Mouse (Mus musculus): ENCODE measurements around the gene Gmnn. TPM values are rescaled to one million over a fixed set of nuclear protein-coding genes. Genes with fewer than 3 reads are reported as not detected.

Gmnn gene
- polyA plus RNA-seq (2015; fragmentation: Nextera tagmentation; extraction: Ambion mirVana): 26.3 and 26.7 TPM in 2 replicates

- under 1% methylated on average over 79 of the region's 79 CpGs for WGBS
- peaks cover 16% of the 10 kb centered on the region for H3K4me1 ChIP-seq (replicated peaks)
- H3K4me3 ChIP-seq: peak within 1 kb of the TSS; percentile 96
- ATAC-seq (ENCODE audit: low read depth): peak; percentile 99
- H3K36me3 ChIP-seq: no peaks in the 10 kb centered on the region
- H3K4me2 ChIP-seq: peak within 1 kb of the TSS; percentile 69
- H3K9ac ChIP-seq: peak within 1 kb of the TSS; percentile 70
- peak within 1 kb of the TSS; percentile 74 for H3K27ac ChIP-seq (replicated peaks)
- no peaks in the 10 kb centered on the region for H3K27me3 ChIP-seq
- no peaks in the 10 kb centered on the region for H3K9me3 ChIP-seq
Observed at GRCm38 (mm10) chr13:24761403-24762227, at the start of gene Gmnn. Gene Gmnn, minus strand, starts transcription at chr13:24761923.

- H3K27me3 ChIP-seq: no peaks in the 10 kb centered on the region
- H3K4me3 ChIP-seq: no peak overlapping the region
- no peaks in the 10 kb centered on the region for H3K9me3 ChIP-seq
- H3K4me1 ChIP-seq (replicated peaks): peaks cover 34% of the 10 kb centered on the region
- H3K36me3 ChIP-seq: peaks cover 52% of the 10 kb centered on the region
- H3K4me2 ChIP-seq: no peak overlapping the region
- no peak for ATAC-seq (ENCODE audit: low read depth)
- no peak overlapping the region for H3K27ac ChIP-seq (replicated peaks)
- H3K9ac ChIP-seq: no peak overlapping the region
Observed at GRCm38 (mm10) chr13:24806079-24806478, 44.4 kb upstream of the Gmnn start.

- Histone ChIP-seq H3K4me2 (peak overlapping the region; percentile 89), H3K27me3 (no peaks in the 10 kb centered on the region), H3K9ac (peak overlapping the region; percentile 96), H3K27ac (replicated peaks) (no peak overlapping the region), H3K9me3 (no peaks in the 10 kb centered on the region), H3K36me3 (peaks cover 26% of the 10 kb centered on the region), H3K4me3 (peak overlapping the region; percentile 98), H3K4me1 (replicated peaks) (peaks cover 39% of the 10 kb centered on the region)
- ATAC-seq (ENCODE audit: low read depth): no peak
- 23% methylated on average over 2 of the region's 2 CpGs for WGBS
Observed at GRCm38 (mm10) chr13:24803196-24803595, 41.5 kb upstream of the Gmnn start.

DNA sequence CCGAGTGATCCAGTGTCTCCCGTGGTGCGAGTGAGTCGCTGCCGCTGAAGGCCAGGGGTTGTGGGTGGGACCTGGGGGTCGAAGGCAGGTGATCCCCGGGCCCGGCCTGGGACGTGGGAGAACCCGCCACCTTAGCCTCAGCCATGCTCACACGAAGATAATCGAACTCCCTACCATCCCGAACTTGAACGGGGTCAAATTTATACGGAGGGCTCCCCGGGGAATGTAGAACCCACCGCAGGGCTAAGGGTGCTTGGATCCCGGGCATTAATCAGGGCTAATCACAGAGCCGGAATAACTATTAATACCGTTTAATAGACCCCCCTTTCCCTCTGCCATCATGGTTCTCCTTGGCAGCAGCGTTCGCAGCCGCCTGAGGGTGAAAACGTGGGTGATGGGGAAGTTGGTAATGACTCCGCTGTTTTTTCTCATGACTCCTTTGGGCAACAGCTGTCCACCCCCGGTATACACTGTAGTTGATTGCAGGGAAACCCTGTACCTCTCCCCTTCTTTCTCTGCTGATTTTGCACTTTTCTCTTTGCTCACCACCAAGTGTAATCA is 40.5 kb upstream of the Gmnn start:
- Histone ChIP-seq H3K9me3 (no peaks in the 10 kb centered on the region), H3K27me3 (no peaks in the 10 kb centered on the region), H3K4me2 (peak overlapping the region; percentile 89), H3K27ac (replicated peaks) (peak overlapping the region; percentile 99), H3K4me1 (replicated peaks) (peaks cover 39% of the 10 kb centered on the region), H3K36me3 (peaks cover 16% of the 10 kb centered on the region), H3K9ac (peak overlapping the region; percentile 96), H3K4me3 (peak overlapping the region; percentile 98)
- under 1% methylated on average over 26 of the region's 26 CpGs for WGBS
- ATAC-seq (ENCODE audit: low read depth): no peak

DNA sequence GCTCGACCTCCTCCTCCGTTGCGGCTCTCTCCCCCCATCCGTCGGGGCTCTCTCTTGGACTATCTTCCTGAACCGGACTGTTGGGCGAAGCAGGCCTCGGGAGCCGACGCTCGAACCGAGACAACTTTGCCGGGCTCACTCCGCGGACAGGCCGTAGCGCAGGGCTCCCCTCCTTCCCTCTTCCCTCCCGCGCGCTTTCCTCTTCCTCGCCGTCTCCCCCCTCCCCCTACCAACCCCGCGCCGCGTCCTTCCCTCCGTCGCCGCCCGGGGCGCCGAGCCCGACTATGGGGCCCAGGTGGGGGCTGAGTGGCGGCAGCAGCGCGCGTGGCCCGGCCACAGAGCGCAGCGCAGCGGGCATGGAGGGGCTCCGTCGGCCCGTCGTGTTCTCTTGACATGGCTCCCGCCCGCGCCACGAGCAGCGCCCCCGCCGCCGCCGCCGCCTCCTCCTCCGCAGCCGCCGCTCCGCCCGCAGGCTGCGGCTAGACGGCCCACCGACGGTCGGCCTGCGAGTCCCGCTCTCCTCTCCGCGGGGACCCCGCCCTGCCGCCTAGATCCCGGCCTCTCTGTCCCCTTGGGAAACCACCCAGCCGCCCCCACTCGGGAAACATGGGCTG is 39.7 kb upstream of the Gmnn start, which contains the start of gene BC005537:
Gene BC005537, plus strand, starts transcription at position 350 of the 614 bp plus-strand sequence.
- Histone ChIP-seq H3K9ac (peak within 1 kb of the TSS; percentile 96), H3K4me2 (peak within 1 kb of the TSS; percentile 89), H3K4me3 (peak within 1 kb of the TSS; percentile 98), H3K9me3 (no peaks in the 10 kb centered on the region), H3K27me3 (no peaks in the 10 kb centered on the region), H3K27ac (replicated peaks) (peak within 1 kb of the TSS; percentile 99), H3K36me3 (peaks cover 13% of the 10 kb centered on the region), H3K4me1 (replicated peaks) (peaks cover 39% of the 10 kb centered on the region)
- peak; percentile 68 for ATAC-seq (ENCODE audit: low read depth)
- WGBS: under 1% methylated on average over 74 of the region's 74 CpGs

- Histone ChIP-seq H3K4me2 (peak overlapping the region; percentile 89), H3K4me1 (replicated peaks) (peaks cover 39% of the 10 kb centered on the region), H3K36me3 (peaks cover 9% of the 10 kb centered on the region), H3K4me3 (peak overlapping the region; percentile 98), H3K9ac (peak overlapping the region; percentile 96), H3K27me3 (no peaks in the 10 kb centered on the region), H3K9me3 (no peaks in the 10 kb centered on the region), H3K27ac (replicated peaks) (peak overlapping the region; percentile 99)
- WGBS: under 1% methylated on average over 42 of the region's 42 CpGs
- peak; percentile 98 for ATAC-seq (ENCODE audit: low read depth)
Observed at GRCm38 (mm10) chr13:24800674-24801307, 39.1 kb upstream of the Gmnn start.

GRCm38 (mm10) chr13:24799925-24800673 is 38.4 kb upstream of the Gmnn start:
- H3K27ac ChIP-seq (replicated peaks): peak overlapping the region; percentile 85
- peak; percentile 13 for ATAC-seq (ENCODE audit: low read depth)
- H3K4me2 ChIP-seq: peak overlapping the region; percentile 89
- H3K27me3 ChIP-seq: no peaks in the 10 kb centered on the region
- peaks cover 33% of the 10 kb centered on the region for H3K4me1 ChIP-seq (replicated peaks)
- peak overlapping the region; percentile 96 for H3K9ac ChIP-seq
- peak overlapping the region; percentile 98 for H3K4me3 ChIP-seq
- no peaks in the 10 kb centered on the region for H3K9me3 ChIP-seq
- WGBS: under 1% methylated on average over 31 of the region's 31 CpGs
- H3K36me3 ChIP-seq: 0 out of 2 replicates have a peak, but pooled peaks cover 3% of the 10 kb centered on the region

GRCm38 (mm10) chr13:24799378-24799777 is 37.7 kb upstream of the Gmnn start:
- peaks cover 28% of the 10 kb centered on the region for H3K4me1 ChIP-seq (replicated peaks)
- H3K36me3 ChIP-seq: no peaks in the 10 kb centered on the region
- H3K9ac ChIP-seq: no peak overlapping the region
- peak overlapping the region; percentile 89 for H3K4me2 ChIP-seq
- WGBS: 78% methylated on average over 5 of the region's 5 CpGs
- no peaks in the 10 kb centered on the region for H3K9me3 ChIP-seq
- H3K27me3 ChIP-seq: no peaks in the 10 kb centered on the region
- peak overlapping the region; percentile 98 for H3K4me3 ChIP-seq
- H3K27ac ChIP-seq (replicated peaks): no peak overlapping the region
- no peak for ATAC-seq (ENCODE audit: low read depth)

DNA sequence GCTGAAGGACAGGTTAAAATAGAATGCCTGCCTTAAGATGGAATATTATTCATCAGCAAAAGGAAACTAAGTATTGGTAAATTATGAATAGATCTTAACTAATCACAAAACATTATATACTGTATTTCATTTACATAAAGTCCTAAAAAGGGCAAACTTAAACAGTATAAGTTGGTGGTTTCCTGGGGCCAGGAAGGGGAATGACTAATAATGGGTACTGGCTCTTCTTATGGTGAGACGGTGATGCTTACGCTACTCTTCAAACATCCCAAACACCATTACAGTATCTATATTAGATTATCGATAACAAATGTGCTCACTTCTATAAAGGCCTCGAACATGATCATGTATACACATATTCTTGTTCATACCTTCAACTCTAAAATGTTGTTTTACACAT is 37.0 kb upstream of the Gmnn start:
- H3K27me3 ChIP-seq: no peaks in the 10 kb centered on the region
- no peak overlapping the region for H3K4me2 ChIP-seq
- no peak overlapping the region for H3K9ac ChIP-seq
- ATAC-seq (ENCODE audit: low read depth): no peak
- 96% methylated on average over 4 of the region's 4 CpGs for WGBS
- no peaks in the 10 kb centered on the region for H3K9me3 ChIP-seq
- no peaks in the 10 kb centered on the region for H3K36me3 ChIP-seq
- peaks cover 22% of the 10 kb centered on the region for H3K4me1 ChIP-seq (replicated peaks)
- H3K27ac ChIP-seq (replicated peaks): no peak overlapping the region
- no peak overlapping the region for H3K4me3 ChIP-seq

- WGBS: 90% methylated on average over 9 of the region's 9 CpGs
- H3K27me3 ChIP-seq: no peaks in the 10 kb centered on the region
- no peaks in the 10 kb centered on the region for H3K4me1 ChIP-seq (replicated peaks)
- no peak for ATAC-seq (ENCODE audit: low read depth)
- no peak overlapping the region for H3K9ac ChIP-seq
- no peak overlapping the region for H3K27ac ChIP-seq (replicated peaks)
- H3K4me3 ChIP-seq: no peak overlapping the region
- H3K4me2 ChIP-seq: no peak overlapping the region
- no peaks in the 10 kb centered on the region for H3K36me3 ChIP-seq
- H3K9me3 ChIP-seq: no peaks in the 10 kb centered on the region
Observed at GRCm38 (mm10) chr13:24792411-24793045, 30.8 kb upstream of the Gmnn start.

GRCm38 (mm10) chr13:24791349-24791748 is 29.6 kb upstream of the Gmnn start:
- Histone ChIP-seq H3K27ac (replicated peaks) (no peak overlapping the region), H3K4me3 (no peak overlapping the region), H3K4me1 (replicated peaks) (no peaks in the 10 kb centered on the region), H3K36me3 (no peaks in the 10 kb centered on the region), H3K9ac (no peak overlapping the region), H3K9me3 (no peaks in the 10 kb centered on the region), H3K27me3 (no peaks in the 10 kb centered on the region), H3K4me2 (no peak overlapping the region)
- no peak for ATAC-seq (ENCODE audit: low read depth)
- 76% methylated on average over 2 of the region's 2 CpGs for WGBS

All from neural tube, embryonic 13.5 days (tissue).